Mouse (Mus musculus): ENCODE measurements around the gene 1700088E04Rik. TPM values are rescaled to one million over a fixed set of nuclear protein-coding genes. Genes with fewer than 3 reads are reported as not detected.

The 1700088E04Rik gene
- polyA plus RNA-seq, 1 experiment from 2014 or later, result 8.1 TPM

Other genes with a start within 250 kb of the 1700088E04Rik start
- 0.53 TPM in 1 of 2 replicates, not detected in the other for gene Gm49510, start 241.6 kb downstream of the 1700088E04Rik start, polyA plus RNA-seq (2015; fragmentation: Nextera tagmentation; extraction: Ambion mirVana)
- 15.1 and 24.5 TPM in 2 replicates for gene Sh3bp1, start 241.5 kb downstream of the 1700088E04Rik start, polyA plus RNA-seq (2015; fragmentation: Nextera tagmentation; extraction: Ambion mirVana)
- gene Pdxp, start 227.3 kb downstream of the 1700088E04Rik start, polyA plus RNA-seq (2015; fragmentation: Nextera tagmentation; extraction: Ambion mirVana), result 16.2 and 20.4 TPM in 2 replicates
- 806 and 862 TPM in 2 replicates for gene Lgals1, start 214.5 kb downstream of the 1700088E04Rik start, polyA plus RNA-seq (2015; fragmentation: Nextera tagmentation; extraction: Ambion mirVana)
- gene Nol12, start 206.3 kb downstream of the 1700088E04Rik start, polyA plus RNA-seq (2015; fragmentation: Nextera tagmentation; extraction: Ambion mirVana), result 29.9 and 30.3 TPM in 2 replicates
- 36.8 and 54.5 TPM in 2 replicates for gene Triobp, start 193.5 kb downstream of the 1700088E04Rik start, polyA plus RNA-seq (2015; fragmentation: Nextera tagmentation; extraction: Ambion mirVana)
- gene H1f0, start 112.8 kb downstream of the 1700088E04Rik start, polyA plus RNA-seq (2015; fragmentation: Nextera tagmentation; extraction: Ambion mirVana), result 289 and 300 TPM in 2 replicates
- gene Galr3, start 99.4 kb downstream of the 1700088E04Rik start, polyA plus RNA-seq (2015; fragmentation: Nextera tagmentation; extraction: Ambion mirVana), result not detected in 2 replicates
- 20.4 and 31.6 TPM in 2 replicates for gene Ankrd54, start 78.4 kb downstream of the 1700088E04Rik start, polyA plus RNA-seq (2015; fragmentation: Nextera tagmentation; extraction: Ambion mirVana)
- 131 and 151 TPM in 2 replicates for gene Eif3l, start 66.1 kb downstream of the 1700088E04Rik start, polyA plus RNA-seq (2015; fragmentation: Nextera tagmentation; extraction: Ambion mirVana)
- gene Micall1, start 32.4 kb downstream of the 1700088E04Rik start, polyA plus RNA-seq (2015; fragmentation: Nextera tagmentation; extraction: Ambion mirVana), result 20.2 and 23.3 TPM in 2 replicates
- 207 and 240 TPM in 2 replicates for gene Polr2f, start 244 bp downstream of the 1700088E04Rik start, polyA plus RNA-seq (2015; fragmentation: Nextera tagmentation; extraction: Ambion mirVana)
- gene Sox10, start 24.0 kb upstream of the 1700088E04Rik start, polyA plus RNA-seq (2015; fragmentation: Nextera tagmentation; extraction: Ambion mirVana), result 0.45 and 1.3 TPM in 2 replicates
- gene Pick1, start 87.9 kb upstream of the 1700088E04Rik start, polyA plus RNA-seq (2015; fragmentation: Nextera tagmentation; extraction: Ambion mirVana), result 29.5 and 39.9 TPM in 2 replicates
- gene Gm49486, start 88.1 kb upstream of the 1700088E04Rik start, polyA plus RNA-seq (2015; fragmentation: Nextera tagmentation; extraction: Ambion mirVana), result 0.61 and 0.73 TPM in 2 replicates
- gene Slc16a8, start 113.5 kb upstream of the 1700088E04Rik start, polyA plus RNA-seq (2015; fragmentation: Nextera tagmentation; extraction: Ambion mirVana), result 0.60 TPM in 2 replicates
- 9.8 and 9.9 TPM in 2 replicates for gene Baiap2l2, start 144.3 kb upstream of the 1700088E04Rik start, polyA plus RNA-seq (2015; fragmentation: Nextera tagmentation; extraction: Ambion mirVana)
- gene Pla2g6, start 187.1 kb upstream of the 1700088E04Rik start, polyA plus RNA-seq (2015; fragmentation: Nextera tagmentation; extraction: Ambion mirVana), result 9.9 and 13.5 TPM in 2 replicates
- 3.5 and 3.8 TPM in 2 replicates for gene Maff, start 205.4 kb upstream of the 1700088E04Rik start, polyA plus RNA-seq (2015; fragmentation: Nextera tagmentation; extraction: Ambion mirVana)

Data from heart, embryonic 15.5 days (tissue).